Mouse (Mus musculus): Measurements from ENCODE around the gene Bmf.

- no peak for TF ChIP-seq POLR2A (IDR thresholded peaks at IDR 0.05; ENCODE audit: insufficient read depth, low read depth, low read length)
- no peak for TF ChIP-seq CTCF (IDR thresholded peaks at IDR 0.05)
These were observed 7.8 kb downstream of the Bmf start for GRCm38 (mm10) chr2:118541716-118542115.
